Mouse (Mus musculus) megakaryocyte, embryonic 14.5 days (primary cell): ENCODE data around the gene Zfp978.

Source experiments
- FLI1 ChIP-seq: IDR thresholded peaks from 2 replicates; pipeline ENCODE4 v1.6.1; 2012; ENCODE audit warnings: low read length, inconsistent platforms, mixed read lengths
- GATA1 ChIP-seq: IDR thresholded peaks from 3 replicates; pipeline ENCODE4 v1.6.1; 2012; ENCODE audit warnings: mixed read lengths, low read length, inconsistent platforms, borderline replicate concordance

GRCm38 (mm10) chr4:147433874-147434273 is 72.8 kb downstream of the Zfp978 start:
- TF ChIP-seq GATA1, result no peak
- TF ChIP-seq FLI1, result no peak
